Mouse (Mus musculus) urinary bladder, postnatal 4 days (tissue): ENCODE results near the gene Ccdc28b.

ENCODE experiments used
- DNase-seq, 2 experiments: peaks; one replicate each; pipeline ENCODE4 v3.0.0; 2021 to 2022; ENCODE audit warnings: low spot score in 2 of 2

The Ccdc28b gene

GRCm38 (mm10) chr4:129584884-129585608 is 38.7 kb downstream of the Ccdc28b start:
- DNase-seq = peak; percentile 75 to 85

- DNase-seq = no peak
Measured at GRCm38 (mm10) chr4:129584370-129584769, 39.4 kb downstream of the Ccdc28b start.

GRCm38 (mm10) chr4:129582251-129582650 is 41.5 kb downstream of the Ccdc28b start:
- no peak for DNase-seq

DNA sequence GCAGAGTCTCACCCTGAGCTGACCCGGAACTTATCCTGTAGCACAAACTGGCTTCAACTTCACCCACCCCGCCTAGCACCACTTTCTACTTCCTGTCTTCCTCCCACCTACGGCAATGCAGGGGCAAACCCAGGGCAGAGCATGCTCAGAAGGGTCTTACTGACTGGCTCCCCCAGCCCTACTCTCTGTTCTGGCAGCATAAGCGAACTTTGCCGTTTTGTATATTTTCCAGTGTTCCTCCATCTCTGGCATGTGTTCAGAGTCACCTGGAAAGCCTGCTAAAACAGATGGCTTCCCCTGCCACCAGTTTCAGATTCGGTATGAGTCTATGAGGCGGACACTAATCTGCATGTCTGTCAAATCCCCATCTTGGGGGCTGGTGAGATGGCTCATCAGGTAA is 43.4 kb downstream of the Ccdc28b start:
- DNase-seq = no peak

DNA sequence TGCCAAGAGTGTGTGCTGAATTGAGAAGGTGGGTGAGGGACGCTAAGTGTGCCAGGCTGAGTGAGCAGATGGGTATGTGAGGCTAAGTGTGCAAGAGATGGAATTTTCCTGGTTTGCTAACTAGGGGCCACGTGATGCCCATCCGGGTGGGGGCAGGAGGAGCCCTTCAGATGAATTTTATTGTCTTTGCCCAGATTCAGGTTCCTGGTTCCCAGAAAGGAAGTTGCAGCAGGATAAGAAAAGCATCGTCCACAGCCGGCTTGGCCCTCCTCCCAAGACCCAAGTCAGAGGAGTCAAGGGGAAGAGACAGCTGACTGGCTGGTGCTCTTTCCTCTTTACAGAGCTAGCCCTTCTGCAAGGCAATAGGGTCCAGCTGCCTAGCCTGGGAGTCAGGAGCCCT is 45.3 kb downstream of the Ccdc28b start, which contains the start of gene Fam167b:
Fam167b (minus strand) TSS at position 84 of the 400 bp plus-strand sequence.
- DNase-seq = no peak

DNA sequence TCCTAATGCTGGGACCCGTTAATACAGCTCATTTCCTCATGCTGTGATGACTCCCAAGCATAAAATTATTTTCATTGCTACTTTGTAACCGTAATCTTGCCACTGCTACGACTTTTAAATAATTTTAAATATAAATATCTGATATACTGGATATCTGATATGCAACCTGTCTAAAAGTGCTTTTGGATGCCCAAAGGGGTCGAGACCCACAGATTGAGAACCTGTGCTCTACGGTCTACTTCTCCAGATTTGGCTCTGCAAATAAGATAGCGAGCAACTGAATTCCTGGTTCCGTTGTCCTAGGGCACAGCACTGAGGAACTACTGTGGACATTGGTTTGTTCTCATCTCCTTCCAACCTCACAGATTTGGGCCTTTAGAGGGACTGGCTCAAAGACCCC is 46.1 kb downstream of the Ccdc28b start:
- DNase-seq = no peak

- peak in 1 of 2 experiments; percentile 78 for DNase-seq
Measured at GRCm38 (mm10) chr4:129576863-129577491, 46.8 kb downstream of the Ccdc28b start.

DNA sequence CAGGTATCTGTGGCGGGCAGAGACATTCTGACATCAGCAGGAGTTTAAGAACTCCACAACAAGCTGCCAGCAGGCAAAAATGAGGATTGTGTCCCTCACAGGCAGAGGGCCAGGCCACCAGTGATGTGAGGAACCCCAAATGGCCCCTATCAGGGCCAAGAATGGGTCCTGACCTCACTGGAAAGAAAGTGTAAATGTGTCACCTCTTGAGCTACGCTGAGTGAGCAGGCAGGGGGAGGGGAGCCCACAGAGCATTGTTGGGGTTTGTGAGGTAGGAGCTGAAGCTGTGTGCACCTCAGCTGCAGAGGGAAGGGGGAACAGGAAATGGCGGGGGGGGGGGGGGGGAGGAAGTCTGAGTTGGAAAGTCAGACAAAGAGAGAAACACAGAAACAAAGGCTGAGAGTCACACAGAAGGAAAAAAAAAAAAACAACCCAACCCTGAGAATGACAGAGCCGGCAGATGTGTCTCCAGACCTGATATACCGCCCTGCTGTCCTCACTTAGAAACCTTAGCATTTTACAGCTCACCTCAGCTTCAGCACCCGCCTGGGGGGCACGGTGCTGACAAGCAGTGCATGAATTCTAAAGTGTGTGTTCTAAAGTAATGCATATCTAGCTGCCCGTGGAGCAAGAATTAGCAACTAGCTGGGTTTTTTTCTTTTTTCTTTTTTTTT is 48.4 kb downstream of the Ccdc28b start:
- DNase-seq = no peak

GRCm38 (mm10) chr4:129573430-129573829 is 50.3 kb downstream of the Ccdc28b start, which contains the start of gene Lck:
TSS of gene Lck (minus strand) at chr4:129573641.
- DNase-seq = no peak

- DNase-seq = no peak
Measured at GRCm38 (mm10) chr4:129573093-129573370, 50.7 kb downstream of the Ccdc28b start.

GRCm38 (mm10) chr4:129572236-129573092 is 51.3 kb downstream of the Ccdc28b start:
- no peak for DNase-seq

GRCm38 (mm10) chr4:129571551-129572084 is 52.1 kb downstream of the Ccdc28b start:
- DNase-seq = no peak

GRCm38 (mm10) chr4:129570028-129570427 is 53.7 kb downstream of the Ccdc28b start:
- no peak for DNase-seq
